Mouse (Mus musculus): ENCODE measurements at regions not wholly inside any gene's neighbourhood (a gene's known extent, or its start where the extent isn't known, plus 50 kb on each side); places are given as distances from the start of the nearest gene placed in this dataset.

DNA sequence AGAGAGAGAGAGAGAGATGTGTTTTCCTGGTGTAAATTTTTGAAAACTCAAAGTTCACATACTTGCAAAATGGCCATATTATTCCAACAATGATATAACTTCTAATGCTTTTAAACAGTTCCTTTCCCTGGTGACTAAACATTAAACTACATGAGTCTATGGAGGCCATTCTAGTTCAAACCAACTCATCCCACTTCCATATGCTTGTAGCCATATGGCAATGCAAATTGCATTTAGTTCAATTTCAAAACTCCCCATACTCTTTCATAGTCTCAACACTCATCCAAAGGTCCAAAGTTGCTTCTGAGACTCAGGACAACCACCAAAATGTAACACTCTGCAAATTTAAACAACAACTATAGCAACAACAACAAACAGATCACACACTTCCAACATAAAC lies 1026.5 kb downstream of the Slc16a7 start:
- Histone ChIP-seq H3K4me3 (replicated peaks; ENCODE audit: low read length) (no peak overlapping the region), H3K27ac (ENCODE audit: low read length) (no peak overlapping the region), H3K4me1 (replicated peaks; ENCODE audit: control insufficient read depth, insufficient read depth, low read length) (no peaks in the 10 kb centered on the region), H3K36me3 (ENCODE audit: control insufficient read depth, insufficient read depth) (no peaks in the 10 kb centered on the region), H3K27me3 (replicated peaks; ENCODE audit: control insufficient read depth, insufficient read depth, low read length) (no peaks in the 10 kb centered on the region), H3K4me2 (ENCODE audit: low read length) (no peak overlapping the region), H3K9me3 (ENCODE audit: control insufficient read depth, low read length) (no peaks in the 10 kb centered on the region), H3K9ac (replicated peaks; ENCODE audit: low read depth, low read length) (no peak overlapping the region)
- no peak for ATAC-seq

DNA sequence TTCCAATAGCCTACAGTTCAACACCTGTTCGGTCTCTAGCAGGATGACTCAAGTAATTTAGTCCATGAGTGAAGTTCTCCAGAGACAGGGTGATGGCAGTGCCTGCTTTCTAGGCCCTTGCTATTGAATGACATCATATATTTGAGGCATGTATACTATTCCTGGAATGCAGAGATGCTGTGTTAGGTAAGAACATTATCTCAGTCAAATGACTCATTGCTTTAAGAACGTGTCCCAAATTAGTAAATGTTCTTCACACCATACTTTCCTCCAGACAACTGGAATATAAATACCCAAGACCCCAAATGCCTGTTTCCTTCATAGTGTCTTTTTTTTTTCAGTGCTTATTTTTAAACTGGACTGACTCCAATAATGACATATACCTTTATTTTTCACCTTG lies 1018.3 kb downstream of the Slc16a7 start:
- Histone ChIP-seq H3K9me3 (ENCODE audit: control insufficient read depth, low read length) (no peaks in the 10 kb centered on the region), H3K9ac (replicated peaks; ENCODE audit: low read depth, low read length) (no peak overlapping the region), H3K36me3 (ENCODE audit: control insufficient read depth, insufficient read depth) (no peaks in the 10 kb centered on the region), H3K4me1 (replicated peaks; ENCODE audit: control insufficient read depth, insufficient read depth, low read length) (no peaks in the 10 kb centered on the region), H3K4me2 (ENCODE audit: low read length) (no peak overlapping the region), H3K27me3 (replicated peaks; ENCODE audit: control insufficient read depth, insufficient read depth, low read length) (no peaks in the 10 kb centered on the region), H3K27ac (ENCODE audit: low read length) (no peak overlapping the region), H3K4me3 (replicated peaks; ENCODE audit: low read length) (no peak overlapping the region)
- no peak for ATAC-seq
- WGBS, result 79% methylated on average over 2 of the region's 2 CpGs

DNA sequence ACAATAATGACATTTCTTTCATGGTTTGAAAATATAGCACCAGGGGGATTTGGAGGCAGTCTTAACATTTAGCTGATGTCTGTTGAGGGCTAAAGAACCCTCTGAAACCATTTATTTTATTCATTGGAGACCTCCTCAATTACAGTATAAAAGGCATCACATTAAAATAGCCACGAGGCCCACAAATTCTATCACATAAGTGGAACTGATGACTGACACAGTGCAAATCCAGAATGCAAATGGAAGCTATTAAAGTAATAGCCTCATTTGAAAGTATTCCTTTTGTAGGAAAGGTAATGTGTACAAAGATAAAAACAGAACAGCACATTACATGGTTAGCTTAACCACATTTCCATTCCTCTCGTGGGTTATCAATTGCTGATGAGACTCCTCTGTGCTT lies 986.6 kb downstream of the Slc16a7 start:
- H3K4me1 ChIP-seq (replicated peaks; ENCODE audit: control insufficient read depth, insufficient read depth, low read length), result no peaks in the 10 kb centered on the region
- H3K27ac ChIP-seq (ENCODE audit: low read length), result no peak overlapping the region
- no peaks in the 10 kb centered on the region for H3K36me3 ChIP-seq (ENCODE audit: control insufficient read depth, insufficient read depth)
- 52% methylated on average over 2 of the region's 2 CpGs for WGBS
- H3K9ac ChIP-seq (replicated peaks; ENCODE audit: low read depth, low read length), result no peak overlapping the region
- no peak for ATAC-seq
- no peaks in the 10 kb centered on the region for H3K9me3 ChIP-seq (ENCODE audit: control insufficient read depth, low read length)
- H3K4me2 ChIP-seq (ENCODE audit: low read length), result no peak overlapping the region
- no peaks in the 10 kb centered on the region for H3K27me3 ChIP-seq (replicated peaks; ENCODE audit: control insufficient read depth, insufficient read depth, low read length)
- H3K4me3 ChIP-seq (replicated peaks; ENCODE audit: low read length), result no peak overlapping the region

DNA sequence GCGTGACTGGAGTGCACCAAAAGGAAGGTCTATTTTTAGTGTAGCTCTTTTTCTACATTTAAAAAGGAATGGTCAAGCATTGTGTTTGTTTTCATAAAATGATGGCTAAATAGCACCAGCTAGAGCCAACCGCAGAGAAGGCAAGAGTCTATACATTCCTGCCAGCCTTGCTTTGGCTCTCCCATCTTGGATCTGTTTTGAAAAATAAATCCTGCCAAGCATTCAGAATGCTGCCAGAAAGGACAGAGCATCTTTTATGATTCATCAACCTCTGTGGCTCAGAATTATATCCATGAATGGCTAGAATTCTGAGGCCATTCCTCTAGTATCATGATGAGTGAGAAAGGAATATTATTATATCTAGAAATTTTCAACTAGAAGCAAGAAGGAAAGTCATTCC lies 979.6 kb downstream of the Slc16a7 start:
- Histone ChIP-seq H3K4me1 (replicated peaks; ENCODE audit: control insufficient read depth, insufficient read depth, low read length) (no peaks in the 10 kb centered on the region), H3K9me3 (ENCODE audit: control insufficient read depth, low read length) (no peaks in the 10 kb centered on the region), H3K27ac (ENCODE audit: low read length) (no peak overlapping the region), H3K4me3 (replicated peaks; ENCODE audit: low read length) (no peak overlapping the region), H3K4me2 (ENCODE audit: low read length) (no peak overlapping the region), H3K9ac (replicated peaks; ENCODE audit: low read depth, low read length) (no peak overlapping the region), H3K36me3 (ENCODE audit: control insufficient read depth, insufficient read depth) (no peaks in the 10 kb centered on the region), H3K27me3 (replicated peaks; ENCODE audit: control insufficient read depth, insufficient read depth, low read length) (no peaks in the 10 kb centered on the region)
- no peak for ATAC-seq
- WGBS, result 62% methylated on average over 2 of the region's 2 CpGs

DNA sequence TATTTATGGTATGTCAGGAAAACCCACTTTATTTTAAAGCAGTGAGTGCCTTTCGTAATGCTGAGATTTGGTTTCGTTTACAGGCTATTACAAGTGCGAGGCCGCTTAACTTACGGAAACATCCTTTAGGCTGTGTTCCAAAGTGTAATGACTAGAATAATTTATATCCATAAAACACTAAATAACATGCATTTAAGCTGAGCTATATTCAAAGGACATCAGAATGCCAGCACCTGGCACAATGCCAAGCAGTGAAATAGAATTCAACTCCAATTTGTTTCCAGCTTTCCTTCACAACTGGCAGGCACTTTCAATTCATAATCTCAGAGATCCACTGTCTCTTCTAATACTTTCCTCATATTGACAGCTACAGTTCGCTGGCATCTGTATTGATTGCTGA lies 972.7 kb downstream of the Slc16a7 start:
- H3K27me3 ChIP-seq (replicated peaks; ENCODE audit: control insufficient read depth, insufficient read depth, low read length), result no peaks in the 10 kb centered on the region
- ATAC-seq, result no peak
- H3K4me1 ChIP-seq (replicated peaks; ENCODE audit: control insufficient read depth, insufficient read depth, low read length), result no peaks in the 10 kb centered on the region
- no peak overlapping the region for H3K4me2 ChIP-seq (ENCODE audit: low read length)
- no peak overlapping the region for H3K27ac ChIP-seq (ENCODE audit: low read length)
- H3K9ac ChIP-seq (replicated peaks; ENCODE audit: low read depth, low read length), result no peak overlapping the region
- 43% methylated on average over 6 of the region's 6 CpGs for WGBS
- no peak overlapping the region for H3K4me3 ChIP-seq (replicated peaks; ENCODE audit: low read length)
- no peaks in the 10 kb centered on the region for H3K36me3 ChIP-seq (ENCODE audit: control insufficient read depth, insufficient read depth)
- H3K9me3 ChIP-seq (ENCODE audit: control insufficient read depth, low read length), result no peaks in the 10 kb centered on the region

DNA sequence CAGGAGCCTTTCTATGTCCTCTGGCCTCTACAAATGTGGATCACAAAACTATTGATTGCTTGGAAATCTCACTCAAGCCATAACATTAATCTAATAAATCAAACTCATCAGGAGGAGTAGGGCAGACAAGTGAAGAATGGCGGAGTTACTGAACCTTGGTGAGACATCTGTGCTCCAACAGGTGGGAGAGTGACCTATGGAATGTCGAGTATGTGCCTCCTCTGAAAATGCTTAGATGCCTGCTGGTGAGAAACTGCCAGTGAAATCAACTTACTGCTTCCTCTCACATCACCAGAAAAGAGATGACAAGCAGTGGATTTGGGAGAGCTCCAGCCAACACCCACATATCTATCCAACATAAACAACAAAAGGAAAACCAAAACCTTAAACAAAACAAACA lies 965.8 kb downstream of the Slc16a7 start:
- Histone ChIP-seq H3K4me2 (ENCODE audit: low read length) (no peak overlapping the region), H3K9ac (replicated peaks; ENCODE audit: low read depth, low read length) (no peak overlapping the region), H3K36me3 (ENCODE audit: control insufficient read depth, insufficient read depth) (no peaks in the 10 kb centered on the region), H3K27me3 (replicated peaks; ENCODE audit: control insufficient read depth, insufficient read depth, low read length) (no peaks in the 10 kb centered on the region), H3K27ac (ENCODE audit: low read length) (no peak overlapping the region), H3K9me3 (ENCODE audit: control insufficient read depth, low read length) (no peaks in the 10 kb centered on the region), H3K4me3 (replicated peaks; ENCODE audit: low read length) (no peak overlapping the region), H3K4me1 (replicated peaks; ENCODE audit: control insufficient read depth, insufficient read depth, low read length) (no peaks in the 10 kb centered on the region)
- 64% methylated on average over 2 of the region's 2 CpGs for WGBS
- ATAC-seq, result no peak
